Mouse (Mus musculus): ENCODE measurements around the gene Pced1a.

Pced1a gene

DNA sequence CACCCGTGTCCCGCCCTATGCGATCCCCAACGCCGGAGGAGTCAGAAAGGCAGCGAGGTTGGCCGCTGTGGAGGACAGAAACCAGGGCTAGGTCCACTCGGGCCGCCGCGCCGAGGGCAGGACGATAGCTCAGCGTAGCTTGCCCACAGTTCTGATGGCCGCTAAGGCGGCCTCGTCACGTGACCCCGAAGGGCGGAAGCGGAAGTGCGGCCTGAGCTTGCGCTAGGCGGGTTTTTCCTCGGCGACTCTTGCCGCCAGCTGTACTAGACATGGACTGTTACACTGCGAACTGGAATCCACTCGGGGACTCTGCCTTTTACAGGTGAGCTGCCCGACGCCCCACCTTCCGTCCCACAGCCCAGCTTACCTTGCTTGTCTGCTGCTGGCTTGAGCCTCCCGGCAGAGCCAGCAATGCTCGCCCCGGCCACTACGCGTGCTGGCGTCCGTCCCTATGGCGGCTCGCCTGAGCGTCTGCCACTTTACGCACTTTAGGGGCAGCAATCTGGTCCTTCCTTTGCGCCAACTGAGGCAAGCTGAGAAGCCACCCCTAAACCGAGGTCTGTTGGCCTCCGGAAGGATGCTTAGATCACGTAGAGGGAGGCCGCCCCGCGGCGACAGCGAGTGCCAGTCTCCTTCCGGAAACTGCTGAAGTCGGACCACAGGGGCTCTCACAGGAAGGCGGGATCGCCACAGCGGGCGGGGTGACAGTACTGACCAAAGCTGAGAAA lies at the start of gene Pced1a, which contains the start of gene Vps16:
Gene Pced1a (minus strand): TSS at position 576 of the 728 bp plus-strand sequence.
Gene Vps16 (plus strand): TSS at position 214 of the 728 bp plus-strand sequence.
- in situ Hi-C loops (cut with MboI) = no loop called here

DNA sequence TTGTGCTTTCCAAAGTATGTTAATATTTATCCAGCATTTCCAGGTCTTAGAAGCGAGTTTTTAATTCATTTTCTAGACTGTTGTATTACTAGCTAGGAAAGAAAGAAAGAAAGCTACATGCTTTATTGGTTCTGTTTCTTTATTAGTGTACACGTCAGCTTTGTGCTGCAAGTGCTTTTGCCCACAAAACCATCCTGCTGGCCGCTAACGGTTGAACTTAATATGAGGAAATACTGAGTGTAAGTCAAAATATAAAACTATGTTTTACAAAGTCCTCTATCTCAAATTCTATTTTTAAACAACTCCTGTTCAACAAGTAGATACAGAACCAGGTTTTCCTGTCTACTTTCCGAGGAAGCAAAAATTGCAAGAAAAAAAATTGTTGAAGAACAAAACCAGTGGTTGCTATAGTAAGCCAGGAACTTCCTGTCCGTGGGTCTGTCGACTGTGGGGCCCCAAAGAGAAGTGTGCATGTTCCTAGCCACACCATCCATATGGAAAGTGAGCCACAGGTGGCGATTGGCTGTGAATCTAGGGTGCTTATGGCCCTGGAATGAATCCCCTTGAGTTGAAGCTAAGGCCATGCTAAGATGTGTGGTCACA lies 48.5 kb upstream of the Pced1a start:
- in situ Hi-C loops (cut with MboI) = no loop called here

DNA sequence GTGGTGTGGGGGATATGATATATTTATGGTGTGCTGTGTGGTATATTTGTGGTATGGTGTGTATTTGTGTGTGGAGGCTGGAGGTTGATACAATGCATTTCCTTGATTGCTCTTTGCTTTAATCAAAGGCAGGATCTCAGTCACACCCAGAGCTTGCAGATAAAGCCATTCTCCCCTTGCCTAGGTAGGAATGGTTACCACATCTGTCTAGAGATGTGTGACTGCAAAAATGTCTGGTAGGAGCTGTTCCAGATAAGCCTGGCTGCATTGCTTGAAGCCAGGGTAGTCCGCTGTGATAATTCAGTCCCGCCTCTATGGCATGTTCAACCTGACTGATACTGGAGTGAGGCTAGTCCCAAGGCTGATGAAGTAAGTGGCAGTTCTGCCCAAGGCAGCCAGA lies 45.4 kb upstream of the Pced1a start:
- in situ Hi-C loops (cut with MboI) = no loop called here

DNA sequence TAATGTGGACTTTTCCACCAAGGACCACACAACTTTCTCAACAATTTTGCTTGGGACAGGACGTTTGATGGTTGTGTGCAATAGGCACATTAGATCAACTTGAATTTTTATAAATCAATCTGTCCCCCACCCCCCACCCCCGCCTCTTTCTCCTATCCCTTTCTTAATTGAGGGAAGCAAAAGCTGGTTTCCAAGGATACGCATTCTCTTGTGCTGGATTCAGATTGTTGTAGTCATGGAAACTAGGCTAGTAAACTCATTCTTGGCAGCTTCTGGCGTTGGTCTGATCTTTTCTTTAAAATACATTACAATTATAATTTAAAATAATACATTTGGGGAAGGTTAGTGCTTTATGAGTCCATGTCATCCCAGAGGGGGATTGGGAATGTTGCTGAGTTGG lies 44.9 kb upstream of the Pced1a start:
- in situ Hi-C loops (cut with MboI) = no loop called here

DNA sequence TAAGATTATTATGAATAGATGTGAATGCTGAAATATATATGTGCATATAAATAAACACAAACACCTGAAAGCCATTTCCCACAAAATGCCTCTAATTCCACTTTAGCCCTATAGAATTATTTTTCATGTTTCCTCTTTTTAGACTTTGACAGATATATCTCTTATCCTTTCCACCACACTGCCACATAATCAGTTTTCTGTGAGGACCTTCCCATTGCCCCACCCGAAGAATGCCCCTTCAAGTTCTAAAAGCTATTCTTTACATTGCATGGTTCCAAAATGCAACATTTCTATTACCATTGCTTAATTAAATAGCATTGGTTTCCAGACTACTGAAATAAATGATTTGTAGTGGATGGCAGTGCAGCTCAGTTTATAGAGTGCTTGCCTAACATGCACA lies 41.9 kb upstream of the Pced1a start:
- in situ Hi-C loops (cut with MboI) = no loop called here

DNA sequence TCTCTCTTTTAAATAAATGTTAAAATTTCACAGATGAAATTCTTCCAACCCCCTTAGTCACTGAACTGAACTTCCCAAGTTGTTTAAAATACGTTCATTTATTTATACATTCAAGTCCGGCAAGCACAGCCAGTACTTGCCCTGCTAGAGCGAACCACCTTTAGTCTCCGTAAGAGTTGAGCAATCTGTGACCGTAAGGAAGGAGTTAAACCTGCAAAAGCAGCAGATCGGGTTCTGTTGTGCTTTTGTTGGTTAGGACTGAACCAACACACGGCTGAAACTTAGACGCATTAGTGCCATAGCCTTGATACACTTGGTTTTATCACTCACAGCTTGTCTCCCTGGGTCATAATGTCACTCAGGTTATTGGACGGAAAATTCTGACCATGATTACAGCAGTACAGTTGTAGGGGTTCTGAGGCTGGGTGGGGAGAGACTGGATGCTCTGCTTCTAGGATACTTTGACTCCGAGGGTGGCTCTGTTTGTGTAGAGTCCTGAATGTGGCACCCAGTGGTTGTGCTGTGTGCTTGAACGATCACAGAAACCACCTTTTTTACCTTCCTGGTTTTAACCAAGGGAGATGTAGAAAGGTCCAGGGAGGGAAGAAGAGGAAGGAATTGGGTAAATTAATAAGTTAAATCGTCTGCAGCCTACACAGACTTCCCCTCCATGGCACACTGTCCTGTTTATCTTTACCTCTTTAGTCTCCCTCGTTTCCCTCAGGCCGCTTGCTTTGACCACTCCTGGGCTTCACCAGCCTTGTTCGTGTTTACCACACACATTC lies 37.0 kb upstream of the Pced1a start:
- in situ Hi-C loops (cut with MboI) = no loop called here

DNA sequence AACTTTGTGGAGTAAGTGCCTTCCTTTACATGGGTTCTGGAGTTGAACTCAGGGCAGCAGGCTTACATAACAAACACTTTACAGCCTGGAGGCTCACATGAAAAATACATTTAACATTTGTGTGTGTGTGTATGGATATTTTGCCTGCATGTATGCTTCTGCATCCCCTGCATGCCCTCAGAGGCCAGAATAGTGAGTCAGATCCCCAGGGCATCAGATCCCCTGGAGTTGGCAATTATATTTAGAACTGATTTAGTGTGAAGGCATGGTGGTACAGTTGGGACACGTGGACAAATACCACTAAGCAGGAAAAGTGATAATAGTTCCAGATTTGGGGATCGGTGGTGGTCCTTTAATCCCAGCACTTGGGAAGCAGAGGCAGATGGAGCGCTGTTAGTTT lies 35.1 kb upstream of the Pced1a start:
- in situ Hi-C loops (cut with MboI) = no loop called here

DNA sequence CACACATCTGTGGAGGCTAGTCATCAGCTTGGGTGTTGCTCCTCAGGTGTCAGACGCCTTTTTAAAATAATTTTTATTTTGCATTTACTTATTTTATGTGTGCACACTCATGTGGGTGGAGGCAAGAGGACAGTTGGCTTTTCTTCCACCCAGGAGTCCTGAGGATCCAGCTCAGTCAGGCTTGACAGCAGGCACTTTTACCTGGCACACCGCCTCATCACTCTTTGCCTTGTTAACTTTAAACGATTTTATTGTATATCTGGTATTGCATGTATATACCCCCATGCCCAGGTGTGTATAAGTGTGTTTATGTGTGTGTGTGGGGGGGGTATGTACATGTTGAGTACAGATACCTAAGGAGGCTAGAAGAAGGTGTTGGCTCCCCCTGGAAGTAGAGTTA lies 33.4 kb upstream of the Pced1a start:
- in situ Hi-C loops (cut with MboI) = no loop called here

DNA sequence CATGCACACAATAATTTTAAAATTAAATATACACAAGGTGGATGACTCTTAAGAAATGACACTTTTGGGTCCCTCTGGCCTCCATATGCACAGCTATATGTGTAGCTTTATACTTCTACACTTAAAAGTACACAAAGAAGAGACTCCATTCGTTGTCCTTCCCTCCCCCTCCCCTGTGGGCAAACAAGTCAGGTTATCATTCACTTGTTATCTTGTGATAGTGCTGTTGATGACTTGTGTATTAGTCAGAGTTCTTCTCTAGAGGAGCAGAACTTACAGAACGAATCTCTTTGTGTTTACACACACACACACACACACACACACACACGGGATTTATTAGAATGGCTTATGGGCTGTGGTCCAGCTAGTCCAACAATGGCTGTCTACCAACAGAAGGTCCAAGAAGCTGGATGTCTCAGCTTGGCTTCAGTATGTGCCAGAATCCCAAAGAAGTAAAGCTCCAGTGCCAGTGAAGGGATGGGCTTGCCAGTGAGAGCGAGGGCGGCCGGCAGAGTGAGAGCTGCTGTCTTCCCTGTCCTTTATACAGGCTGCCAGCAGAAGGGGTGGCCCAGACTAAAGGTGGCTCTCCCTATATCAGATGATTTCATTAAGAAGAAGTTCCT lies 30.4 kb upstream of the Pced1a start:
- in situ Hi-C loops (cut with MboI) = no loop called here

DNA sequence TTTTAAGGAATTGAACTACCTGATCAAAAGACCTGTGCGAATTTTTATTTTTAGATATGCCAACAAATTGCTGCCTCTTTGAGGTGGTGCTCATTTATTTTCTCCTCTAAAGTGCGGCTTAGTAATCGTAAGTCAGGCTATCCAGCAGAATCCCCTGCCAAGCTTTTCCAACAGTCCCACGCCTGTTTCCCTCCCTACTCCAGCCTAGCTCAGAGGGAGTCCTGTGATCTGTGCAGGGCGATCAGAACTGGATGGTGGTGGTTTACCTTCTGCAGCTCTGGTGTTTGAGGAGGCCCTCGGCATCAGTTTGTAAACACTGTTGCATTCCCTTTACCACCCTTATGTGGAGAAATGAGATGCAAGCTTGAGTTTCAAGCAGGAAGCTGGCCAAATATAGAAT lies 28.9 kb upstream of the Pced1a start:
- in situ Hi-C loops (cut with MboI) = no loop called here

DNA sequence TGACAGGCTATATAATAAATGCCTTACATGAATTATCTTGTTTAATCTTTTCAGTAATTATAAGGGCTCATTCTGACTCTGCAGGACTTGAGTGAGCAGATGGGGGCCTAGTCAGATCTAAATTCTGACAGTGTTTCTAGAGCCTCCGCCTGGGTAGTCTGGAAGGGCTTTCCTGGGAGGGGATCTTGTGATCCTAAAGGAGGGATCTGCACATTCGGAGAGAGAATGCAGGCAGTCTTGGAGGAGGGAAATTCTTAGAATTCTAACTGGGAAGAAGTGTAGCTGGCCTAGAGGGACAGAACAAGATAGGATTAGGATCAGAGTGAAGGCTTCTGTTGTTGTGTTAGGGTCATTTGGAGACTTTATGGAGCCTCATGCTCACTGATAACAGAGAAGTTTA lies 27.8 kb upstream of the Pced1a start:
- in situ Hi-C loops (cut with MboI) = no loop called here

DNA sequence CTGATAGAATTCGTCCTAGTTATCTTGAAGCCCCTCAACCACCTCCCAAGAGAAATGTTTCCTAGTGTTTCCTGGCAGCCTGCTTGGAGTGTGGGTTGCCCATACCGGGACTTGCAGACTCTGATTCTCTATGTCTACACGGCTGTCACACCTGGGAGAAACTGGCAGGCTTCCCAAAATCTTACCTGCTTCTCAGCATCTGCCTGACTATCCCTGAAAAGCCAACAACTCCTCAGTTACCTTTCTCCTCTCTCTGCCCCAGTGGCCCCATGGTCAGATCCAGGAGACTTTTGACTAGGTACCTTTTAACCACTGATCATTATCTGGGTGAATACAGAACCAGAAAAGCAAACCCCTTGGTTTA lies 27.2 kb upstream of the Pced1a start:
- in situ Hi-C loops (cut with MboI) = no loop called here

DNA sequence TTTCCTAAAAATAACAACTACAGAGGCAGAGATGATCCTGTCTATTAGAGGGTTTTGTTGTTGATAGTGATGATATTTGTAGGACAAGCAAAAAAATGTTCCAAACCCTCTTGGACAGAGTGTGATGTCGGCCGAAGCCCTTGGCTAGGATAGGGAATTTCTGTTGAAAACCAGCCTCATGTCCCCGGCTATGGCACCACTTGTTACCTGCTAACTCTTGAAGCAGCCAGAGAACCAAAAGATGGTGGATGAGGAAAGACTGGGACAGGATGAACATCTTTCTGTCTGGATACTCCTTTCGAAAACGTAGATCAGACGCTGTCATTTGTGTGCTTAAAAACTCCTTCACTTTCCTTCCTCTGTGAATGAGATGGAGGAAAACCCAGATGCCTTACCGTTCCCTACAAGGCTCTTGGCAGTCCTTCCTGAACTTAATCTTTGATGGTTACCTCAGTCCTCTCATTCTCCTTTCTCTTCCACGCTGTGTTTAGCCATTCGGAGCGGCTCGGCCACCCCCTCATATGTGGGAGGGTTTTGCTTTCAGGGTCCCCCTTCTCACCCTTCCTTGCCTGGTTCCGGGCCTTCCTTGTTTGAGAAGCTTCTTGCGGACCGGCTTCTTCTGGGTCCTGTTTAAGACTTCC lies 26.7 kb upstream of the Pced1a start:
- in situ Hi-C loops (cut with MboI) = no loop called here

DNA sequence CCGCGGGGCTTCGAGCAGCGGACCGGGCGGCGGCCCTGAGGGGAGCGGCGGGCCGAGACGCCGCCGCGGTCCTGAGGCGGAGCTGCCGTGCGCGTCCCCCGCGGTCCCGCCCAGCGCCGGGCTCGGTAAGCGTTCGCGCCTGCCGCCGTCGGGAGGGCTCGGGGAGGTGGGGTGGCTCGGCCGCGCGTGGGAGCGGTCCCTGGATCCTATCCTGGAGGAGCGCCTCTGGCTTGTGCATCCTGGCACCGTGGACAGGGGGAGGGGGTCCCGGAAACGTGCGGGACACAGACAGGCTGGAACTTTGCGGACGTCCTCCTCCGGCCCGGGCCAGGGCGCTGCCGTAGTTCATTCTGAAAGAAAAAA lies 25.9 kb upstream of the Pced1a start:
- in situ Hi-C loops (cut with MboI) = no loop called here

DNA sequence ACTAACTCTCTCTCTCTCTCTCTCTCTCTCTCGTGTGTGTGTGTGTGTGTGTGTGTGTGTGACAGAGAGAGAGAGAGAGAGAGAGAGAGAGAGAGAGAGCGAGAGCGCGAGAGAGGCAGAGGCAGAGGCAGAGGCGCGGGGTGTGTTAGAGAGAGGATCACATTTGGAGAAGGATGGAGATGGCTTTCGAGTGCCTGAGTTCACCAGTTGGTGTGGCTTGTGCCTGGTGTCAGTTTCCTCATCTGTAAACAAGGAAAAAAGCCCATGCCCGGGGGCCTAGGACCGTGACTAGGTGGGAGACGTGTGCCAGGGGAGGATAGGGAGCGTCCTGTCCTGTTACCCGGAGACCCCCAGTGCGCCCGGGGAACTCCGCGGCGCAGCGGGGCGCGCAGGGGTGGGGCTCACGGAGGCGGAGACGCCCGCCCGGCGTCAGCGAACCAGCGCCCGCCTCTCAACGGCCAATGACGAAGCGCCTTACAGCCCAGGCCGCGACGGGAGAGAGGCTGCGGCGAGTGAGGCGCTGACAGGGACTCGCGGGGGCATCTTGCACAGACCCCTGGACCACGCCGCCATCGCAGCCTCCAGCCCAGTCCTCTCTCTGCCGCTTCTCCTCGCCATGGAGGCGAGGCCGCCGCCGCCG lies 25.4 kb upstream of the Pced1a start, which contains the start of gene Ptpra:
Gene Ptpra (plus strand): TSS at position 485 of the 640 bp plus-strand sequence.
- in situ Hi-C loops (cut with MboI) = no loop called here

DNA sequence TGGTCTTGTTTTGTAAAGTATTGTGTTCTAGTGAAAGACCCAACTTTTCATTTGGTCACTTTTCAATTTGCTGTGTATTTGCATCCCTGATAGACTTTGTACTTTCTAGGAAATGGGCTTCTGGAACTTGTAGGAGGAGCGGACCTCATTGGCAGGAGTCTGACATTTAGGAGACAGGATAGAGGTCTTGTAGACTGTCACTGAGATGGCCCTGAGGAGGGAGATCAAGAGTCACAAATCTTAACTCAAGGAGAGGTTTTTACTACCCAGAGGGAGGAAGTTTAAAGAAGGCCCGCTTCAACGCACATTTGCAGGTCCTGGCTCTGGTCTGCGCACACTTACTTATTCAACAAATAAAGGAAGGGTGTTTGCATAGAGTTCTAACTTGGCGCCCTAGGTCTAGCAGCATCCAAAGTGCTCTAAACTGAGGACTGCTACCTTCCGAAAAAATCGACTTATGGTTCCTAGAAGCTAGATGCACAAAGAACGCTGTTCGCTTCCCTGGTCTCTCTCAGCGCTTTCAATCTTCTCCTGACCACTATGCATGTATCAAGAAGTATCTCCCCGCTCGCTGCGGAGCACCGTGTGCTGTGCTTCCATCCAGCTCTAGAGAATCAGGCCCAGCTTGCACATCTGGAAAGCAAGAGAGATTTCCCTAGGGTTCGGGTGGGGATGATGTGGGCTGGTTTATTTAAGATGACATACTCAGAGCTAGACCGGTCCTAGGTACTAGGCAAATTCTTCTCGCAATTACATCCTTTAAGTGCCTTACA lies 24.7 kb upstream of the Pced1a start:
- in situ Hi-C loops (cut with MboI) = no loop called here

DNA sequence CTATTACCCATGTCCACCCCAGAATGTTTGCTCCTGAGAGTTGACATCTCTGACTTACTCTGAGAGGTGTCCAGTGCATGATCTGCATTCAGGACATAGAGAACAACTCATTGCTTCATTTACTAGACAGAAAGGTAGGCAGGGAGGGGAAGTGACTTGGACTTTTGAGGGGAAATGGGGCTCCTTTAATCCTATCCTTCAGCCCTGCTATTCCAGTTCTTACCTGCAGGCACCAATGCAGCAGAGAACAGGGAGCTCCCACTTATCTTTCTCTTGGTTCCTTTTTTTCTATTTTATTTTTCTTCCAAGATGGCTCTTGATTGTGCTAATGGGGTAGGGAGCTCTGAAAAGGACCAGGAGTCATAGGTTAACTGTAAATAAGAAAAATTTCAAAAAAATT lies 23.9 kb upstream of the Pced1a start:
- in situ Hi-C loops (cut with MboI) = no loop called here

DNA sequence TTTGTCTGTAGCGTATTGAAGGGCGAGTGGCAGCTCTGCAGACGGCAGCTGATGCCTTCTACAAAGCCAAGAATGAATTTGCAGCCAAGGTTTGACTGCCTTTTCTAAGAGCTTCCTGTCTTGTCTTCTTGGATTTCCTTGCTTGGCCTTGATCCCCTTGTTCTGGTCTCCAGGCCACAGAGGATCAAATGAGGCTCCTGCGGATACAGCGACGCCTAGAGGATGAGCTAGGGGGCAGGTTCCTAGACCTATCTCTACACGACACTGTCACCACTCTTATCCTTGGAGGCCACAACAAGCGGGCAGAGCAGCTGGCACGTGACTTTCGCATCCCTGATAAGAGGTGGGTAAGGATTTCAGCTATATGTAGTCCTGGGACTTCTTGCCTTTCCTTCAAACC lies 17.7 kb upstream of the Pced1a start:
- in situ Hi-C loops (cut with MboI) = no loop called here

DNA sequence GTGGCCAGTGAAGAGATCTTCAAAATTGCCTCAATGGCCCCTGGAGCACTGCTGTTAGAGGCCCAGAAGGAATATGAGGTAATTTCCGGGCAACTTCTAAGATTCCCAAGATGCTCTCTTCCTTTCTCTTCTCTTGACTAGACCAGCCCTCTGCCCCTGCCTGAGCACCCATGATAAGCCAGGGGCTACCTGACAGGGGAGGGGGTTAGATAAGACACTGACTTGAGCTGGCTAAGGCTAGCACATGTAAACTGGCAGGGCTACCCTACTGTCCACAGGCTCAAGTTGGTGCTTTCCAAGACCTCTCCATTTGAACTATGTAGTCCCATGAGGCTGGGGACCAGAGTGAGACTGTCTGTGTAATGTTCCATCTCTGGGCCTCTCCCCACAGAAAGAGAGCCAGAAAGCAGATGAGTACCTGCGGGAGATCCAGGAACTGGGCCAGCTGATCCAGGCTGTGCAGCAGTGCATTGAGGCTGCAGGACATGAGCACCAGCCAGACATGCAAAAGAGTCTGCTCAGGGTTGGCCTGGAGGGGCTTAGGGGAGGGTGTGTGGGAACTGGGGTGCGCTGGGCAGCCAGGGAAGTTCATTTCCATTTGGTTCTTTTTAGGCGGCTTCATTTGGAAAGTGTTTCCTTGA lies 15.5 kb upstream of the Pced1a start:
- in situ Hi-C loops (cut with MboI) = no loop called here

DNA sequence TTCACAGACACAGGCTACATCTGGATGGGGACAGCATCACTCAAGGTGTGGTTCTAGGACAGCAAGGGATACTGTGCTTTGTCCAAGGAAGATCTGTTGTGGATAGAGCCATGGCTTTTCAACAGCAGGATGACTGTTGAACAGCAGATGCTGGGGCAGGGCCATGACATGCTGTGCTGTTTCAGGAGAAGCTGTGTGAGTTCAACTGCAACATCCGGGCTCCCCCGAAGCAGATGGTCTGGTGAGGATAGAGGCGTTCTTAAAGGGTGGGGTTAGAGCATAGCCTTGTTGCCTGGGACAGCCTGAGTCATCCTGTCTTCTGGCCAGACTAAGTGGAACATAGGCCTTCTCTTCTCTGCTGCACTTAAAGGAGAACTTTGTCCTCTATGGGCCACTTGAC lies 14.4 kb upstream of the Pced1a start:
- in situ Hi-C loops (cut with MboI) = no loop called here
